Mouse (Mus musculus) frontal cortex, postnatal 14 days (tissue): Measurements from ENCODE around the gene Prss38.
"Not testable (repeated sequence)": the region's sequence is repeated elsewhere in the genome, so short reads cannot be mapped to it uniquely, and the experiment has no call there.

Experiments used
- DNase-seq, 2 experiments: peaks; one replicate each; pipeline ENCODE4 v3.0.0; 2022; ENCODE audit warnings: low spot score in 2 of 2

Prss38 gene

DNA sequence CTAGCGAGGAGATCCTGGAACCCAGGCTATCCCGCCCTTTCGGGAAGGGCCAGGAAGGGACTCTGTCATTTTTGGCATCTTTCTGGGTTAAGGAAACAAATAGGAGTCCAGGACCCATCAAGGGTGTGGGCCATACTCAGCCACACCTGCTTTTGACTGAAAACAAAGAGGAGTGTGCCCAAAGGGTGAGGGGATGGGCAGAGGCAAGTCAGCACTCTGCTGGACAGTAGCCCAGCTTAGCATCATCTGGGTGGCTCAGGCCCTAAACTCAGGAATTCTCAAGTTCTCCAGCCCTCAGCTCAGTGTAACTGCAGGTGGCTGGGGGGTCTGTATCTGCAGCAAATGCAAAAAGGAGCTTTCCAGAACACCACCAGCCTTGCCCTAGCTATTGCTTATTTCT, 2.5 kb upstream of the Prss38 start:
- no peak for DNase-seq

DNA sequence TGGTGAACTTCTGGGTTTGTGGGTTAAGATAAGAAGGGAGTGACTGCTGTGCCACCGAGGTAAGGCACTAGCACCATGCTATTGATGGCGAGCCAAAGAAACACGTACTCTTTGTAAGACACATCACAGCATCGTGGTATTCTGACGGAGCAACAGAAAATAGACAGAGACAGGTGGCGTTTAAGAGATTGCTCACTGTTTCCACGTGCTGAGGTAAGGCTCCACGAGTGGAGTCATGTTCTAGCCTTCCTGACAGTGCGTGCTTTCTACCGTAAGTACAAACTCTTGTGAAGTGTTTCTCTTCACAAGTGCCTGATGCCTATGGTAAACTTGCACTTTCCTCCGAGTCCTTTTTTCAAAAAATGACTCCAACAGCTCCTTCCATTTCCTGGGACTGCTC, 5.6 kb downstream of the Prss38 start:
- DNase-seq: no peak

GRCm38 (mm10) chr11:59367955-59368354, 7.5 kb downstream of the Prss38 start:
- DNase-seq: not testable (repeated sequence)

DNA sequence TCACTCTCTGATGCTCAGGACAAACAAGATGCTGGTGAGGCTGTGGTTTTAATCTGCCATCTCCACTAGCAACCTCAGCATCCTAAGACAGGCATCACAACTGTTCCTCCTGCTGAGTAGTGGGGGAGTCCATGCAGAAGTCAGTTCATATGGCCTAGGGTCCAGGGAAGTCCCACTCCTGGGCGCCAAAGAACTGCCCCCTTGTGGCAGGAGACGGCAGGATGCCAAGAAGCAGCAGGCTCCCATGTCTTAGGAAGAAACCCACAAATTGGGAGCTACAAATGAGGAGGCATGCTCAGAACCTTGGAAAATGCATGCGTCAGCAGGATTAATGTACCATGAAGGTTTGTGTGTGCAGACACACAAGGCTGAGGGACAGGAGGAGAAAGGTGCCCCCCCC, 8.8 kb downstream of the Prss38 start:
- DNase-seq: no peak

DNA sequence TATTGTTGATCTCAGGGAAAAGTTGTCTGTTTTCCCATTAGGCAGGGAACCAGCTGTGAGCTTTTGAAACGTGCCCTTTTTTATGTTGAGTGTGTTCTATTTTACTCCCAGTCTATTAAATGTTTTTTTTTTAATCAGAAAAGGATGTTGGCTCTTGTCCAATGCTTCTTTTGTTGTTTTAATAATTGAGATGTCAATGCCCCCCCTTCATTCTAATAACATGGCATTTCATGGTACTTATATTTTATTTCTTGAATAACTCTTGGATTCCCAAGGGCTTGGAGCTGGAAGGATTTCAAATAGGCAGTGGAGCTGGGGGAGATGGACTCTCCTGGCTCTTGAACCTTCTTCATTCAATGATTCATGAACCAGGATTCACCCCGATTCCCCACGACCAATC, 9.4 kb downstream of the Prss38 start:
- no peak for DNase-seq

GRCm38 (mm10) chr11:59364417-59364816, 11.0 kb downstream of the Prss38 start:
- DNase-seq: no peak

- no peak for DNase-seq
These were observed 11.4 kb downstream of the Prss38 start for GRCm38 (mm10) chr11:59364007-59364406.

DNA sequence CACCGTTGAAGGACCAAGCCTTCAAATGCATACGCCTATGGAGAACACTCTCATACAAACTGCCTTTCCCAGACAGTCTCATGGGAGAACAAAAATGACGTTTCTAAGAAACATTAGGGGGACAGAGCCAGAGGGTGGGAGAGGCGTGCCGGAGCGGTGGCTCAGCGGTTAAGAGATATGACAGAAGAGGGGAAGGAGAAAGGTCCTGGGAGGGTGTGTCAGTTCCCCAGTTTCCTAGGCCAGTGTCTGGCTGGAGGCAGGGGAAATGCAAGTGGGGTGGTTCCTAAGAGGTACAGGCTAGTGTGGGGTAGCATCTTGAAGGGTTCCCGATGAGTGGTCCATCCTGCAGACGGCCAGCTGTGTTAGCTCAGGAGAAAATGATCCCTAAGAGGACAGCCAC, 14.2 kb downstream of the Prss38 start:
- no peak for DNase-seq

DNA sequence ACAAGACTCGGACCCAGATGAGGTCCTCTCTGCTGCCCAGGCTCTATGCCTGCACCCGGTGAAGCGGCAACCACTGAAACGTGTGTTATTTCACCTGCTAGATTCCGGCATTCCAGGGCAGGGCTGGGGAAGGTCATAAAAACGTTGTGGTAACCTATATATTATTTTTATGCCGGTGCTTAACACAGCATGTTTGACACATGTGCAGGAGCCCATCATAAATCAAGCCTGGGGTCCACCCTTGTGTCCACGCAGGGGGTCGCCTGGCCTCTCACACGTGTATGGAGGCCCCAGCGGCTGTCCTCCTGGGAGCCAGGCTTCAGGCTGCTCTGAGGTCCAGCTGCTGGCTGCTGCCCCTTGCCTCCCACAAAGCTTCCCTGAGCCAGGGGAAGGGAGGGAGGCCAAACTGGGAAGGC, 18.6 kb downstream of the Prss38 start:
- DNase-seq: no peak

DNA sequence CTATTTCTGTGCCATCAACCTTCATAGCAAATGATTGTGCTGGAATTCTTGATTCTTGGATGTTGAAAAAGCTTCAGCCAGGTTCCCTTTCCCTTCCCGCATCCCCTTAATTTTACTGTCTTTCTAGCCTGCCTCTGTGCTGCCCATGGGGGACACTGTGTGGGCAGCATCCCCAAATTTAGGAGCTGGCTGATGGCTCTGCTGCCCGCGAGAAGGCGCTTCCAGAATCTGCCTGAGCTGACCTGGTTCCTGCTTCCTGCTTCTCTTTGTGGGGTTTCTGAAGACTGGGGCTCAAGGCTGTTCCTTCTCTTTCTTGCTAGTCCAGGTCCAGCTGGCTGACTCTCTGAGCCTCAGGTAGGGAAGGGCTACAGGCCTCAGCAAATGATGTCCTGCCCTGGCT, 20.7 kb downstream of the Prss38 start:
- no peak for DNase-seq

DNA sequence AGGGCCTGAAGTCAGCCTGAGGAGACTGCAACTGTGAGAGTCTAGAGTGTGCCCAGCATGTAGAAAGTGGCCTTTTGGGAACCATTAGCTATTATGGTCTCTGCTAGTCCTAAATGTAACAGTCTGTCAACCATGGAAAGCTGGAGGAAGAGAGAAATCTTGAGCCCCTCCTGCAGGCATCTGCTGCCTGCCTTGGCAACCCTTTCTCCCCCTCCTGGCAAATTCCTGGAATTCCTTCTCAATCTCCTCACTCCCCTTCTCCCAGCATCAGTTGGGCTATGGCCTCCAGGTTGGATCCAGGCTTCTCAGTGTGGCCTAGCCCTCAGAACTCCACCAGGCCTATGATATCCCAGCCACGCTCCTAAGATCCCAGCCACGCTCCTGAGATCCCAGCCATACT, 25.1 kb downstream of the Prss38 start:
- no peak for DNase-seq

- DNase-seq: no peak
These were observed 29.1 kb downstream of the Prss38 start for GRCm38 (mm10) chr11:59346166-59346910.

GRCm38 (mm10) chr11:59342956-59343355, 32.5 kb downstream of the Prss38 start:
- no peak for DNase-seq

- DNase-seq: peak in 1 of 2 experiments; percentile 43
These were observed 36.7 kb downstream of the Prss38 start for GRCm38 (mm10) chr11:59338736-59339120.

DNA sequence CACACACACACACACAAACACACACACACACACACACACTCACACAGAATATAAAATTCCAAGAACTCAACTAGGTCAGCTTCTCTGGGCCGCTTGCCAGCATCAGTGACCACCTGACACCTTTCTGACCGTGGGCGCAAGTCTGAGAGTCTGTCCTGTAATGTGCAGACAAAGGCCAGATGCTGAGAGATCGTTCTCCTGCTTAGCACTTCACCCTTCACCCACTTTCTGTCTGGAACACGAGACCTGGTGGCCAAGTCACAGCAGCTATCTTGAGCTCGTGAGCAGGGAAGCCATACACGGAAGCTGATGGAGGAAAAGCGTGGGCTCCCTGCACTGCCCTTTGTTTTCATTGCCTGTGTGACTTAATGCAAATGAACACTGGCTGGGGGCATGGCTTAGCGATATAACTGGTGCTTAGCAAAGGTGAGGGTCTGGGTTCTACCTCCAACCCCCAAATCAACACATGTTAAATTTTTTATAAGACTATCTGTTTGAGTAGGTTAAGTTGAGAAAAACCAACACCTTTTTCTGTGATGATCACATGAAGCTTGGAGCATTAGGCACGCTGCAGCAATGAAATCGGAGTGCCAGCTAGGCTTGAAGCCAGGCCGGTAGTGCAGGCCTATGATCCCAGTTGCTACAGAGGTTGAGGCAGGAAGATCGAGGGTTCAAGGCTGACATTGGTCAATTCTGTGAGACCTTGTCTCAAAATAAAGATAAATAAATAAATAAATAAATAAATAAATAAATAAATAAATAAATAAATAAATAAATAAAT, 37.3 kb downstream of the Prss38 start:
- no peak for DNase-seq

- no peak for DNase-seq
These were observed 39.1 kb downstream of the Prss38 start for GRCm38 (mm10) chr11:59336381-59336780.

- DNase-seq: no peak
These were observed 39.5 kb downstream of the Prss38 start for GRCm38 (mm10) chr11:59335942-59336341.

DNA sequence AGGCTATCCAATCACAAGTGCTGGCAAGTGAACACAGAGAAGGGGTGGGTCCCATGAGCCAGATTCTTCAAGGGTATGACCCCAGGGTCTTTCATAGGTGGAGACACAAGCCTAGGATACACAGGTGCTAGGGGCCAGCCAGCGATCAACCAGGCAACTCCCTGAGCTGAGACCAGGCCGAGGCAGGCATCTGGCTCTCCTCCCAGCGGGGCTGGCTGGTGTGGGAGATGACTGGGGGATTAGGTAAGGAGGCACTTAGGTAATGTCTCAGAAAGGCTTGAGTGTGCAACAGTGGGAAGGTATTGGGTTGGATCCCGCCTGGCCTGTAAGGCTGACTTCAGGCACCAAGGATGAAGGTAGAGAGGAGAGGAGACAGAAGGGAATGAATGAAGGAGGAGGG, 40.3 kb downstream of the Prss38 start:
- no peak for DNase-seq

- DNase-seq: no peak
These were observed 42.5 kb downstream of the Prss38 start for GRCm38 (mm10) chr11:59332938-59333337.

GRCm38 (mm10) chr11:59331167-59331869, 44.1 kb downstream of the Prss38 start:
- no peak for DNase-seq

DNA sequence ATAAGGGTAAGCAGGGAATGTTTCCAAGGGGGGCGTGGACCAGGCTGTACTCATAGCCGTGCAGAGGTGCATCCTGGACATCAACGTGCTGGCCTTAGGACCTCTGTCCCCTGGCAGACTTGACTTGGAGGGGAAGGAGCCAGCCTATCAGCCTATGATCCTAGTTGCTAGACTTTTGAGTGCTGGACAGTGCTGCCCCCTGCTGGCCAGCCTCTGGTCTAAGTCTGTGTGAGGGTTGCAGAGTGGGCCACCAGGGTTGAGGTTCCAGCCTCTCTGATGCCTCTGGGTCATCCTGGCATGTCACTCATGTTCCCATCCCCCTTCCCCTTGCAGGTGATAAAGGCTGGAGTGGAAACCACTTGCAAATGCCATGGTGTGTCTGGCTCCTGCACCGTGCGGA, 44.9 kb downstream of the Prss38 start:
- no peak for DNase-seq

GRCm38 (mm10) chr11:59329616-59330015, 45.8 kb downstream of the Prss38 start:
- DNase-seq: no peak

- no peak for DNase-seq
These were observed 47.8 kb downstream of the Prss38 start for GRCm38 (mm10) chr11:59327625-59328024.
